Mouse (Mus musculus) lung, embryonic 14.5 days (tissue): ENCODE data around the gene Nrg3. TPM values are rescaled to one million over a fixed set of nuclear protein-coding genes. Genes with fewer than 3 reads are reported as not detected.

Experiments
- ATAC-seq: fragments of 200-750 bp; cut with Nextera tagmentation; 2 replicates; pipeline ENCODE4 v1.8.0; 2017; ENCODE audit warnings: mild to moderate bottlenecking, moderate TSS enrichment, moderate library complexity; ENCODE audit not compliant: insufficient read depth
- DNase-seq: peaks from one replicate; pipeline ENCODE4 v3.0.0-alpha.2; 2015
- H3K27ac ChIP-seq: fragments of 300-500 bp; sonication (generic); 2 replicates; pipeline ENCODE4 v1.5.1; 2014; ENCODE audit warnings: low read depth, mild to moderate bottlenecking, moderate library complexity
- H3K27me3 ChIP-seq: fragments of 300-500 bp; sonication (generic); 2 replicates; pipeline ENCODE4 v1.6.1; 2014; ENCODE audit warnings: low read length, control low read depth; ENCODE audit not compliant: insufficient read depth
- H3K36me3 ChIP-seq: fragments of 300-500 bp; sonication (generic); 2 replicates; pipeline ENCODE4 v1.6.1; 2014; ENCODE audit warnings: control low read depth; ENCODE audit not compliant: insufficient read depth
- H3K4me1 ChIP-seq: fragments of 300-500 bp; sonication (generic); 2 replicates; pipeline ENCODE4 v1.6.1; 2014; ENCODE audit warnings: antibody characterized with exemption, control low read depth; ENCODE audit not compliant: insufficient read depth
- H3K4me2 ChIP-seq: fragments of 300-500 bp; sonication (generic); 2 replicates; pipeline ENCODE4 v1.6.1; 2014; ENCODE audit warnings: mild to moderate bottlenecking
- H3K4me3 ChIP-seq: fragments of 300-500 bp; sonication (generic); 2 replicates; pipeline ENCODE4 v1.5.1; 2014; ENCODE audit warnings: low read depth, low read length
- H3K9ac ChIP-seq: fragments of 300-500 bp; sonication (generic); 2 replicates; pipeline ENCODE4 v1.6.1; 2014
- H3K9me3 ChIP-seq: fragments of 300-500 bp; sonication (generic); 2 replicates; pipeline ENCODE4 v1.6.1; 2016; ENCODE audit warnings: low read depth, low read length, control low read depth
- CTCF ChIP-seq: IDR thresholded peaks from 2 replicates; pipeline ENCODE4 v1.5.1; 2016; ENCODE audit warnings: antibody characterized with exemption, low read depth
- WGBS: fragments of 180-500 bp; shearing (Covaris S2); extraction: QIAGEN DNeasy Blood & Tissue Kit; methylation state at CpG from one replicate; pipeline ENCODE4 v1.1.7; 2014; 5-methylcytosine and 5-hydroxymethylcytosine counted together
- polyA plus RNA-seq: library from polyadenylated mRNA; unstranded; fragments of >200 nt; fragmentation: Nextera tagmentation; extraction: Ambion mirVana; gene quantifications from 2 replicates; pipeline ENCODE4 v1.2.1, GENCODE M21; 2014

Nrg3 gene
- polyA plus RNA-seq, 1 experiment from 2014 or later: not detected

DNA sequence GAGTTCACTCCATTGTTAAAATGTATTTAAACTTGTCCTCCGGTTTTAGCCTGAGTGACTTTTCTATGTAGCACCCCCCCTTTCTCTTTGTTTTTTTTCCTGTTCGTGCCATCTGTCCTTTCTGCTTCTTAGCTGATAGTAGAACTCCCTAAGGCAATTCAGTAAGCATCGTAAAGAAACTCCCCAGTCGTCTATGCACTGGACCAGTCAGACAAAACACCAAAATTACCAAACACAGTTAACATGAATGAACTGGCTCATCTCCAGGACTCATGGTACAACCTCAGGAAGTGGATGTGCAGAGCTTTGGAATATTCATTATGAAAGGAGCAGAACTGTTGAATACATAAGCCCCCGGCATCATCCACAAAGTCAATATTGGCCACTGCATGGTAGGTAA, 429.5 kb downstream of the Nrg3 start:
- Histone ChIP-seq H3K27me3 (no peaks in the 10 kb centered on the region), H3K36me3 (no peaks in the 10 kb centered on the region), H3K9ac (no peak overlapping the region), H3K4me2 (no peak overlapping the region), H3K4me3 (no peak overlapping the region), H3K9me3 (no peaks in the 10 kb centered on the region), H3K27ac (no peak overlapping the region), H3K4me1 (no peaks in the 10 kb centered on the region)
- WGBS: 65% methylated on average over 5 of the region's 5 CpGs
- no peak for TF ChIP-seq CTCF
- no peak for ATAC-seq
- no peak for DNase-seq

DNA sequence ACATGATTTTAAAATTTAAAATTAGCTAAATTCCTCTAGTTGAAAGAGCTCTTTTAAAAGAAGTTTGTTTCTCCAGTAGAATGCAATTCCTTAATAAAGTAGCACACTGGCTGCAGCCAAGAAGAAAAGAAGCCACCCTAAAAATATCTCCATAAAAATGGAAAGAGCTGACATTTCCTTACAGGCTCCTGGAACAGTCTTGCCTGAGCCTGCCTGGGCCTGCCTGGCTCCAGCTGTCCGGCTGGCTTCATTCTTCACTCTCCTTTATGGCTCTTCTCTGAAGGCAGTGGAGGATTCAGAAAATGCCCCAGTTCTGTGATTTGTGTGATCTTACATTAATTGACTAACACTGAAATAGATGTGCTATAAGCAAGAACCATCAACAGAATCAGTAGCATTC, 433.8 kb downstream of the Nrg3 start:
- Histone ChIP-seq H3K27me3 (no peaks in the 10 kb centered on the region), H3K9me3 (no peaks in the 10 kb centered on the region), H3K36me3 (no peaks in the 10 kb centered on the region), H3K4me1 (no peaks in the 10 kb centered on the region), H3K4me2 (no peak overlapping the region), H3K4me3 (no peak overlapping the region), H3K27ac (no peak overlapping the region), H3K9ac (no peak overlapping the region)
- DNase-seq: no peak
- WGBS: 72% methylated on average over 1 of the region's 1 CpGs
- ATAC-seq: no peak
- TF ChIP-seq CTCF: no peak

DNA sequence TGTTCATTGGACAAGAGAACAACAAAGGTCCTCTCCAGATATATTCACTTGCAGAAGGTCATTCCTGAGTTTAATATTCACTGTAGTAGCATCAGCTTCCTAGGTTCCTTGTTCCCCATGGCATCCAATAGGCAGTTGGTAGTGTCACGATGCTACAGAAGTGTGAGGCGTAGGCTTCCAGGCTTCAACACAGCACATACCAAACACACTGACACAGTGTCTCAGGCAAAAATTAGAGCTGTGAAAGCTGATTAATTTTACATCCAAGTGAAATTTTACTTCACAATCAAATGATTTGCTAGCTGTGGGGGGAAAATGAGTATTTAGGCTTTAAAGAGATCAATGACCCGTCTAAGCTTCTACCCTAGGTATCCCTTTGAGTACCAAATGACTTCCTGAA, 438.4 kb downstream of the Nrg3 start:
- H3K36me3 ChIP-seq: no peaks in the 10 kb centered on the region
- no peak for DNase-seq
- H3K27ac ChIP-seq: no peak overlapping the region
- H3K9ac ChIP-seq: no peak overlapping the region
- H3K4me2 ChIP-seq: no peak overlapping the region
- ATAC-seq: no peak
- no peaks in the 10 kb centered on the region for H3K27me3 ChIP-seq
- 84% methylated on average over 3 of the region's 3 CpGs for WGBS
- no peaks in the 10 kb centered on the region for H3K4me1 ChIP-seq
- no peak overlapping the region for H3K4me3 ChIP-seq
- TF ChIP-seq CTCF: no peak
- no peaks in the 10 kb centered on the region for H3K9me3 ChIP-seq

DNA sequence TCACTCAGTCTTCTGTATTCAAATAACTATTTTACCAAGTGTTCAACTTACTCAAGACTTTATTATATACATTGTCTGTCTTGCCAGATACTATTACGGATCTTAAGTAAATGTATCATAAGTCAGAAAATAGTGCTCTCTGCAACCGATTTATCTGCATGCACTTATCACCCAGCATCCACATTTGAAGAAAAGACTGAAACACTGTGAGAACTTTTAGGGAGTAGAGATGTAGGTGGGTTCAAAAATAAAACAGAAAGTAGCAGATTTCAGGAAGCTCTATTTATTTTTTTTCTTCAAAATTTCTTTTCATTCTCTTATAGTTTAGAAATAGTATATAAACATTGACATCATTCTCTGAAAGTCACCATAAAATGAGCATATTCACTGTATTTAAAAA, 449.8 kb downstream of the Nrg3 start:
- H3K27me3 ChIP-seq: no peaks in the 10 kb centered on the region
- 66% methylated on average over 2 of the region's 2 CpGs for WGBS

DNA sequence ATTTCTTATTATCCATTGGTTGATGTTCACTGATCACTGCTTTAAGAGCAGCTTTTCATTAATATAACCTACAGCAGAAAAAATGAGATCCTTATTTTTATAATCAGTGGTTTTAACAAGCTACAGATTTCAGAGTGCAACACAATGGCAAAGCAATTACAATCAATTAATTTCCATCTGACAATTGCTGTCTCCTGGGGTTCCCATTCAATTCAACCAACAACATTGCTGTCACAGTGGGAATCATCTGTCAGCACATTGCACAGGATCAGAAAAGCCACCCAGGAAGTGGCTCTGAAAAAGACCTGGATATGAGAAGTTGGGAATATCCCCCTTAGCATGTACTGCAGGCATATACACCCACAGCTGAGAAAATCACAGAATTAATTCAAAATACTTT, 458.8 kb downstream of the Nrg3 start:
- Histone ChIP-seq H3K27ac (no peak overlapping the region), H3K4me2 (no peak overlapping the region), H3K27me3 (no peaks in the 10 kb centered on the region), H3K36me3 (no peaks in the 10 kb centered on the region), H3K4me1 (no peaks in the 10 kb centered on the region), H3K9me3 (no peaks in the 10 kb centered on the region), H3K9ac (no peak overlapping the region), H3K4me3 (no peak overlapping the region)
- no peak for ATAC-seq
- no peak for TF ChIP-seq CTCF
- no peak for DNase-seq

More for the DNA sequence above, 449.8 kb downstream of the Nrg3 start:
- TF ChIP-seq CTCF: no peak
- H3K4me1 ChIP-seq: no peaks in the 10 kb centered on the region
- ATAC-seq: no peak
- H3K27ac ChIP-seq: no peak overlapping the region
- H3K36me3 ChIP-seq: no peaks in the 10 kb centered on the region
- H3K4me2 ChIP-seq: no peak overlapping the region
- no peak for DNase-seq
- no peaks in the 10 kb centered on the region for H3K9me3 ChIP-seq
- H3K4me3 ChIP-seq: no peak overlapping the region
- no peak overlapping the region for H3K9ac ChIP-seq

DNA sequence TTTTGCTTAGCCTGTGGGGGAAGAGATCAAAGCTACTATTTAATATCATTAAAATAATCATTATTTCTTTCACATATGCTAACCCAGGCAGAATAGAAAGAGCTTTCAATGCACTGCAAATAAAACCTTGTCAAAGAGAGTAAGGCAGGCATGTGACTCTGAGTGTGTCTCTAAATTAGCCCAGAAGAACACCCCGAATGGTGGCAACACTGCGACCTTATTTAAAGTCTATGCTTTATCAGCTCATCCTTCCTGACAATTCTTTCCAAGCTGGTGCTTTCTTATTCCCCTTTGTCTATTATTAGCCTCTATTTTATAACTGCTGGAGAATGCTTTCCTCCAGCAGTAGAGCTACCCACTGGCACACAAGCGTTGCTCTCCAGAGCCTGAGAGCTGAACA, 475.0 kb downstream of the Nrg3 start:
- Histone ChIP-seq H3K27me3 (no peaks in the 10 kb centered on the region), H3K27ac (no peak overlapping the region), H3K9me3 (no peaks in the 10 kb centered on the region), H3K4me2 (no peak overlapping the region), H3K9ac (no peak overlapping the region), H3K36me3 (no peaks in the 10 kb centered on the region), H3K4me1 (no peaks in the 10 kb centered on the region), H3K4me3 (no peak overlapping the region)
- DNase-seq (no peak), ATAC-seq (no peak)
- no peak for TF ChIP-seq CTCF
- WGBS: 71% methylated on average over 3 of the region's 3 CpGs

DNA sequence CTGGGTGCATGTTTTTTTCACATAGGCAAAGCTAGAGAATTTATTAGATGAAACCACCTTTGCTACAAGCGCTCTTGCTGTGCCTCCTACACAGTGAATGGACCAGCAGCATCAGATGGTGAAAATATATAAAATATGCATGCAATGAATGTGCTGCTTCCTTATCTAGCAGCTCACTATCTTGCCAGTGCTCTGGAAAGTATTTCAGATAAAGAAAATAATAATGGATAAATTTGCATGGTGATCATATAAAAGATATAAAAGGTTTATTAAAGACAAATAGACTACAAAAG, 480.4 kb downstream of the Nrg3 start:
- WGBS: 89% methylated on average over 1 of the region's 1 CpGs
- ATAC-seq (no peak), DNase-seq (no peak)
- Histone ChIP-seq H3K4me3 (no peak overlapping the region), H3K27me3 (no peaks in the 10 kb centered on the region), H3K9ac (no peak overlapping the region), H3K27ac (no peak overlapping the region), H3K9me3 (no peaks in the 10 kb centered on the region), H3K36me3 (no peaks in the 10 kb centered on the region), H3K4me2 (no peak overlapping the region), H3K4me1 (no peaks in the 10 kb centered on the region)
- no peak for TF ChIP-seq CTCF

DNA sequence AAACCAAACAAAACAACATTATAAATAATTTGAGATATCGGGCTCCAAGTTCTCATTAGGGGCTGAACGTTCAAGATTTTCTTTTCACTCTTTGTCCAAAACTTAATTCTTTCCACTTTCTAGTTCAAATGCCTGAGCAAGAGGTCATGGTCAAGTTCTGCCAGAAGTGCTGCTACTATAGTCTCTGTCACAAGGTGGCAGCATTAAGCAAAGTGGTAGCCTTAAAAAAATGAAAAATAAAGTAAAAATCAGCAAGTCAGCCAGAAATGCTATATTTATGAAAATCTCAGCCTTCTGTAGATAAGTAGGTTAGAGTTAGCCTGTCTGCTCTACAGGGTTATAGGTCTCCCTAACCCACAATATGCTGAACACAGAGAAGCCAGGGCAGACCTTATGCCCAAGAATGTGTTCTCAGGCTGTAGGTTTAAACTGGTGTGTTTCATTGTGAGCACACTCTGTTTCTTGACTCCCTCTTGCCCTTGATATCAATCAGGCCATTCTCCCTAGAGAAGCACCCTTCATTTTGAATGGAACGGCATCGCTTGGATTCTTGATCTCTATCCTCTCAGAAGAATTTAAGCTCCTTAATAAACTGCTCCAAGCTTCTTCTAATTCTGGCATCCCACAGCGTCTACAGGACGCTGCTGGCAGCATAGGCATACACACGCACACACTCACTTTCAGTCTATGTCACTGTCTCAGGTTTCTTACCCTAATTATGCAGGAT, 480.9 kb downstream of the Nrg3 start:
- Histone ChIP-seq H3K27me3 (no peaks in the 10 kb centered on the region), H3K36me3 (no peaks in the 10 kb centered on the region), H3K9ac (no peak overlapping the region), H3K4me1 (no peaks in the 10 kb centered on the region), H3K4me2 (no peak overlapping the region), H3K27ac (no peak overlapping the region), H3K9me3 (no peaks in the 10 kb centered on the region), H3K4me3 (no peak overlapping the region)
- peak; percentile 41 for DNase-seq
- 0 out of 2 replicates have a peak, but pooled peaks have one; percentile 23 for TF ChIP-seq CTCF
- no peak for ATAC-seq
- 65% methylated on average over 7 of the region's 7 CpGs for WGBS
